Mouse (Mus musculus) liver, embryonic 14.5 days (tissue): ENCODE measurements around the gene Kcnt2.

ENCODE experiments used
- CTCF ChIP-seq: IDR thresholded peaks from 2 replicates; pipeline ENCODE4 v1.5.1; 2016; ENCODE audit warnings: antibody characterized with exemption, low read depth, control low read depth
- EP300 ChIP-seq: IDR thresholded peaks from 2 replicates; pipeline ENCODE4 v1.6.1; 2016; ENCODE audit warnings: antibody characterized with exemption, low read depth

DNA sequence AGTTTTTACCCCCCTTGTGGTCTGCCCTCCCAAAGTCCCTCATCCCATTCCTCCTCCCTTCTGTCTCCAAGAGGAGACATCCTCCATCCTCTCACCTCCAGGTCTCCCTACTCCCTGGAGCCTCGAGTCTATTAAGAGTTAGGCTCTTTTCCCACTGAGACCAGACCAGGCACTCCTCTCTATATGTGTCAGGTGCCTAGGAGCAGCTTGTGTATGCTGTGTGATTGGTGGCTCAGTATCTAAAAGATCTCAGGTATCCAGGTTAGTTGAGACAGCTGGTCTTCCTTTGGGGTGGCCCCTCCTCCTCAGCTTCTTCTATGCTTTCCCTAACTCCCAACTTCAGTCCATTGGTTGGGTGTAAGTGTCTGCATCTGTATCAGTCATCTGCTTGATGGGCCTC is 186.1 kb downstream of the Kcnt2 start:
- no peak for TF ChIP-seq CTCF
- no peak for TF ChIP-seq EP300
